Mouse (Mus musculus) neural tube, embryonic 15.5 days (tissue): ENCODE measurements at regions not wholly inside any gene's neighbourhood (a gene's known extent, or its start where the extent isn't known, plus 50 kb on each side); places are given as distances from the start of the nearest gene placed in this dataset.

Experiments used
- ATAC-seq: fragments of 200-750 bp; cut with Nextera tagmentation; 2 replicates; pipeline ENCODE4 v1.8.0; 2017; ENCODE audit warnings: mild to moderate bottlenecking, moderate TSS enrichment, moderate library complexity; ENCODE audit not compliant: low FRiP score
- H3K27ac ChIP-seq: fragments of 300-500 bp; sonication (generic); replicated peaks from 2 replicates; pipeline ENCODE4 v1.5.1; 2015; ENCODE audit warnings: mild to moderate bottlenecking, inconsistent platforms
- H3K27me3 ChIP-seq: fragments of 300-500 bp; sonication (generic); replicated peaks from 2 replicates; pipeline ENCODE4 v1.6.1; 2015; ENCODE audit warnings: inconsistent platforms
- H3K36me3 ChIP-seq: fragments of 300-500 bp; sonication (generic); 2 replicates; pipeline ENCODE4 v1.6.1; 2015; ENCODE audit warnings: inconsistent platforms
- H3K4me1 ChIP-seq: fragments of 300-500 bp; sonication (generic); 2 replicates; pipeline ENCODE4 v1.6.1; 2015; ENCODE audit warnings: inconsistent platforms
- H3K4me2 ChIP-seq: fragments of 300-500 bp; sonication (generic); 2 replicates; pipeline ENCODE4 v1.6.1; 2015; ENCODE audit warnings: inconsistent platforms, mild to moderate bottlenecking, moderate library complexity
- H3K4me3 ChIP-seq: fragments of 300-500 bp; sonication (generic); replicated peaks from 2 replicates; pipeline ENCODE4 v1.5.1; 2015; ENCODE audit warnings: mild to moderate bottlenecking, inconsistent platforms
- H3K9ac ChIP-seq: fragments of 300-500 bp; sonication (generic); replicated peaks from 2 replicates; pipeline ENCODE4 v1.6.1; 2015; ENCODE audit warnings: mild to moderate bottlenecking, inconsistent platforms
- H3K9me3 ChIP-seq: fragments of 300-500 bp; sonication (generic); replicated peaks from 2 replicates; pipeline ENCODE4 v1.6.1; 2016; ENCODE audit warnings: inconsistent platforms
- WGBS: fragments of 180-500 bp; shearing (Covaris S2); methylation state at CpG from one replicate; pipeline ENCODE4 v1.1.7; 2015; ENCODE audit warnings: mixed read lengths; 5-methylcytosine and 5-hydroxymethylcytosine counted together

DNA sequence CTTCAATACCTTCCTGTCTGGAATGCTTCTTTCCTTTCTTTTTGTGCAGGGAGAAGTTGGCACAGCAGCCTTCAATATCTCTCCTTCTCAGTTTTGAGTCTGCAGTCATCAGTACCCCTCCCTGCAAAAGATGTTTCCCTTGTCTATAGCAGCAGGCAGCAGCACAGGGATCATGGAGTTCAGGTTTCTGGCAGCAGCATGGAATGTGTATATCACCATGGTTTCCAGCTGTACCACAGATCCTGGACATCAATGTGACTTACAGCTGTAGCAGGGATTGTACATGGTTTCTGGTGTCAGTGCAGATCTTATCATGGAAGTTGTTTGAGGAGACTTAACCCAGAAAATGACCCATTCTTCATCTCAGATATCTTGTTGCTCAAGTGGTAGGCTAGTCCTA lies 331.7 kb downstream of the Bmp2 start:
- Histone ChIP-seq H3K9me3 (no peaks in the 10 kb centered on the region), H3K27me3 (no peaks in the 10 kb centered on the region), H3K4me1 (no peaks in the 10 kb centered on the region), H3K27ac (no peak overlapping the region), H3K36me3 (no peaks in the 10 kb centered on the region), H3K4me2 (no peak overlapping the region), H3K9ac (no peak overlapping the region), H3K4me3 (no peak overlapping the region)
- ATAC-seq = no peak

DNA sequence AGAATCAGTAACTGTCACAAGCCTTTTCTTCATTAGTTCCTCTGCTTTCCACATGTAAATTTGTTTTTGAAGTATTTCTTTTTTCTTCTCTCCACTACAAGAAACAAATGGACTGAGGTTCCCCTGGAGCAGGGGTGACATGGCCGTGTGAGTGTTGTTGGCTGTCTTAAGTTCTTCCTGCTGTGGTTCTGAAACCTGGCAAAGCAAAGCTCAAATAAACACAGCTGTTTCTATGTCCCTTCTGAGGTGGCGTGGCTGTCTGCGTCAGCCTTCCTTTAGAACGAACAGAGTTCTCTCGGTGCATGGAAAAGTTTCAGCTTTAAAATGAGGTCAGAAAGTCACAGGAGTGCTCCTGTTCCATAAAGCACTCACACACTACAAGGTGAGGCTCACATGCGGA lies 354.3 kb downstream of the Bmp2 start:
- Histone ChIP-seq H3K27ac (no peak overlapping the region), H3K9me3 (no peaks in the 10 kb centered on the region), H3K9ac (no peak overlapping the region), H3K4me3 (no peak overlapping the region), H3K4me2 (no peak overlapping the region), H3K36me3 (no peaks in the 10 kb centered on the region), H3K27me3 (no peaks in the 10 kb centered on the region), H3K4me1 (no peaks in the 10 kb centered on the region)
- ATAC-seq = no peak
- WGBS = 89% methylated on average over 6 of the region's 6 CpGs
